Mouse (Mus musculus) common myeloid progenitor, adult 5-6 weeks (primary cell): ENCODE results near the gene Vsig8. TPM values are rescaled to one million over a fixed set of nuclear protein-coding genes. Genes with fewer than 3 reads are reported as not detected.
A peak's percentile ranks its signal among the peaks of the same experiment; 100 is the strongest.

Source experiments
- ATAC-seq: replicated peaks from 2 replicates; pipeline ENCODE4 v1.8.0; 2016; ENCODE audit warnings: low read depth, mild to moderate bottlenecking, moderate TSS enrichment, inconsistent platforms; ENCODE audit not compliant: poor library complexity, severe bottlenecking
- total RNA-seq: library from RNA; stranded (forward); fragments of 200-1000, 187-1606 nt; gene quantifications from 2 replicates; pipeline ENCODE4 v1.2.3, GENCODE M21; 2017

The Vsig8 gene
- total RNA-seq = not detected in 2 replicates

- no peak for ATAC-seq
Measured at GRCm38 (mm10) chr1:172555638-172556037, at the start of gene Vsig8. Gene Vsig8, plus strand, starts transcription at chr1:172555938.

DNA sequence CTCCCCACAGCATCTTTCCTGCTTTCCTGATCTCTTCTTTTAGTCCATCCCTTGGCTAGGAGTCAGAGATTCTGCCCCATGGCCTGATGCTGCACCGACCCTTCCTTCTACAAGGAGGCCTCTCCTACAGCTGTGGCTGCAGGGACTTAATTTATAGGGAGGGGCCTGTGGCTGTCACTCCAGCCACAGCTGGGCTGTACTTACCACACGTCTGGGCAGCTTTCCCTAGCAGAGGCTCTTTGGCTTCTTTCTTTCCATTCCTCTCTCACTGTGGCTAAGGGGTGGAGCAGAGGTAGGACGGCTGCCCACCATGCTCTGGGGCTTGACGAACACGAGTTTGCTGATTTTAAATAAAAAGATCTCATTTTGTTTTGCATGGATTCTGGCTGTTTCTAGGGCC lies 48.7 kb upstream of the Vsig8 start:
- ATAC-seq = peak; percentile 18

- ATAC-seq = no peak
Measured at GRCm38 (mm10) chr1:172507701-172508100, 48.0 kb upstream of the Vsig8 start.

GRCm38 (mm10) chr1:172508172-172508571 lies 47.6 kb upstream of the Vsig8 start:
- peak; percentile 42 for ATAC-seq

- ATAC-seq = no peak
Measured at GRCm38 (mm10) chr1:172509235-172509634, 46.5 kb upstream of the Vsig8 start.

DNA sequence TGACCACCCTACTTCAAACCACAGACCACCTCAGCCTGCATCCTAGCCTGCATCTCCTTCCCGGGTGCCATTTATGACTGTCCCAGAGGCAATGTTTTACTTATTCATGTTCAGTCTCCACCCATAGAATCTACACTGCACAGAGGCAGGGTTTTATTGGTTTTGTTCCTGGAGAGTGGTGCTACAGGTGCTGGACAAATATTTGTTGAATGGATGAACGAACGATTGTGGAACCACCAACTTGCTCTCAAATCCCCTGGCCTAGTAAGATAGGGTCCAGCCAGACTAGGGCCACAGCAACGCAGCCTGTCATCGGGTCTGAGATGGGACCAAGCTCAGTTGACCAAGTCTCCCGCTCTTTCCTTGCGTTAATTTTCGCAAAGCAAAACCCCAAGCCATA lies 45.8 kb upstream of the Vsig8 start:
- no peak for ATAC-seq

GRCm38 (mm10) chr1:172510421-172510972 lies 45.2 kb upstream of the Vsig8 start:
- no peak for ATAC-seq

GRCm38 (mm10) chr1:172512962-172513361 lies 42.8 kb upstream of the Vsig8 start:
- peak; percentile 62 for ATAC-seq

- peak; percentile 77 for ATAC-seq
Measured at GRCm38 (mm10) chr1:172513525-172514212, 42.1 kb upstream of the Vsig8 start.

GRCm38 (mm10) chr1:172514213-172514529 lies 41.6 kb upstream of the Vsig8 start:
- ATAC-seq = no peak

GRCm38 (mm10) chr1:172514551-172515268 lies 41.0 kb upstream of the Vsig8 start:
- ATAC-seq = no peak

DNA sequence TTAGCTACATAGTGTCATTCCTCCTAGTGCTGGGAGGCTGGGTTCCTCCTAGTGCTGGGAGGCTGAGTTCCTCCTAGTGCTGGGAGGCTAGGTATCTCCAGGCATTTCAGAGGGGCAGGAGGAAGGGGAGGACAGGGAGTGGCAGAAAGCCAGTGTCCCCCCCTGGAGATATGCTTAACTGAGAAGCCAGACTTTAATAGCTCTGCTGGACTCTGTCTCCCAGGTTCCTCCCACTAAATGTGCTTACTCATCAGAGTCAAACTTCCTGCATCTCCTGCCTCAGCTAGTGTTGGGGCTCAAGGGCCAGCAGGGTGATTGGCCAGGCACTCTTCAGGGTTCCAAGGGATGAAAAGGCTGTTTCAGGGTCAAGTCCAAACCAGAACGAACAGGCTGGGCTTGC lies 40.3 kb upstream of the Vsig8 start:
- ATAC-seq = 0 out of 2 replicates have a peak, but pooled peaks have one; percentile 4

DNA sequence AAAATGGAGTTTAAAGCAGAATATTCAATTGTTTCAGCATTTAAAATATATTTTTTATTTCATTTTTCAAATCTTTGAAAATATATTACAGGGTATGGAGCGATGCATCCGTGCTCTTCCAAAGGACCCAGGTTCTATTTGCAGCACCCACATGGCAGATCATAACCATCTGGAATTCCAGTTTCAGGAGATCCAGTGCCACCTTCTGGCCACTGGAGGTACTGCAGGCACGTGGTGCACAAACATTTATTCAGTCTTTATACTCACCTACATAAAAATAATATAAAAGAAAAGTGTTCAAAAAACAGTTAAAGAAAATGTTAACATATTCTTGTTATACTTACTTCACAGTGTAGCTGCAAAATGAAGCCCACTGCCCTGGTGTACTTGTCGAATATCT lies 37.7 kb upstream of the Vsig8 start:
- ATAC-seq = no peak

- ATAC-seq = no peak
Measured at GRCm38 (mm10) chr1:172519644-172520043, 36.1 kb upstream of the Vsig8 start.

DNA sequence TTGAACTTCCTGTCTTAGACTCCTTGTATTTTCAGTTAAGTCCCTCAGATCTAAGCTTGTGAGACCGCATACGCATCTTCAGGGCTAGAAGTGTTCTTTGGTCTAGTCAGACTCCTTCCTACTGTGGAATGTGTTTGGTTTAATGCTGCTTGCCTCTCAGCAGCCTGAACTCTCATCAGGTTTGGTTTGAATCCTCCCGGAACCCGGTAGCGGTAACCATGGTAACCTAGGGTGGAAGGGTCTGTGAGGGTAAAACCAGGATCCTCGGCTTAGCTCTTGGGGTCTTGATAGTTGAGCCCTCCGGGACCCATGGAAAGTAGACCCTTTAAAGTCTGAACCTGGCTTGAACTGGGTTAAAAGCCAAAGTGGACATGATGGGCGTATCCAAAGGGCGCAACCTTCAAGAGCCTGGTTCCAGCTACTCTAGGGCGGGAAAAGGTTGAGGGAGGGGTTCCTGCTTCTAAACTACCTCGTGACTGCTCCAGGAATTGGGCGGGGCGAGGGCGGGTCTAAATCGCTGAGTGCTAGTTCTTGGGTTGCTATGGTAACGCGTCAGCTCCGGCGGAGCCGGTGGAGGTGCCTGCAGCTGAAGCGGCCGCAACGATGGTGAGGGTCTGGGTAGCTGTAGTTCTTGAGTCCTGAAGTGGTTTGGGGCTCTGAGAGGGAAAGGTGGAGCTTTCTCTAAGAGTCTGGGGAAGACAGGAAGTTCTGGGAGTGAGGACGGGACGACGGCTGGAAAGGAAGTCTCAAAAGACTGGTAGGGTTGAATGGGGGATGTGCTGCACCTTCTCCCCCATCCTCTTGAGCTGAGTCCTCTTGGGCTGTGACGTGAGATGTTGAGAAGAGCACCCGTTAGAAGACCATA lies 34.9 kb upstream of the Vsig8 start, which contains the start of gene Cfap45:
Gene Cfap45, plus strand, starts transcription at position 226 of the 865 bp plus-strand sequence.
- ATAC-seq = peak; percentile 48

DNA sequence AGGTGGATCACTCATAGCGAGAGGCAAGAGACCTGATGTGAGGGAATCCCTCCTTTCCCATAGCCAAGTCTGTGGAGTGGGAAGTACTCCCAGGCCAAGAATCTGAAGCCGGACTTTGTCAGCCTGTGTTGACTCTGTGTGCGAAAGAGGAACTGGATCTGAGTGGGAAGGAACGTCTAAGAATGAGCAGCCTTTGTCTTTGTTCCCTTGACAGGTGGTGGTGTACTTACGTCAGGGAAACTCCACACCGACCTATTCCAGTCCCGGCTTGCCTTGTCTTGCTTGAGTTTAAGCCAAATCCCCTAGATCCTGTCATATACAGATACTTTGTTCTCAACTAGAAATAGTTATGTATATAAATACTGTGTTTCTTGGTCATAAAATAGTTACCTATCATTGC lies 33.2 kb upstream of the Vsig8 start:
- ATAC-seq = peak; percentile 20

- ATAC-seq = no peak
Measured at GRCm38 (mm10) chr1:172523699-172524101, 32.0 kb upstream of the Vsig8 start.

- peak; percentile 30 for ATAC-seq
Measured at GRCm38 (mm10) chr1:172525027-172525764, 30.5 kb upstream of the Vsig8 start.

DNA sequence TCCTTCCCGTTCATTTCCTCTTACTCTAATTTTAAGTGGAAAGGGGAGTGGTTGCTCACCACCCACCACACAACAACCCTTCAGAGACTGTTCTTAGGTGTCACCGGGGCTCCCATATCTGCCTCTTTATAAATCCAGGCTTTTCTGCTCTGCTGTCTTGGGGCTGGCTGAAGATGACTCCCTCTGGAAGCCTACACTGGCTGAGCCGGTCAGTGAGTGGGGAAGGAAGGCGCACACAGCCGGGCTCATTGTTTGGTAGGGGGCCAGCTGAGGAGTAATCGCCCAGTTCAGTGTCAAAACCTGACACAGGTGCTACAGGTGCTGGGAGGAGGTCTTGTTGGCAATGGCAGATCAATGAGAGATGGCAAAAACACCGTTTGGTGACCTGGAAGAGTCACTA lies 29.8 kb upstream of the Vsig8 start:
- ATAC-seq = no peak
